Mouse (Mus musculus): Measurements from ENCODE around the gene Dmac1.
A peak's percentile ranks its signal among the peaks of the same experiment; 100 is the strongest.
"Not testable (repeated sequence)": the region's sequence is repeated elsewhere in the genome, so short reads cannot be mapped to it uniquely, and the experiment has no call there.

The Dmac1 gene

DNA sequence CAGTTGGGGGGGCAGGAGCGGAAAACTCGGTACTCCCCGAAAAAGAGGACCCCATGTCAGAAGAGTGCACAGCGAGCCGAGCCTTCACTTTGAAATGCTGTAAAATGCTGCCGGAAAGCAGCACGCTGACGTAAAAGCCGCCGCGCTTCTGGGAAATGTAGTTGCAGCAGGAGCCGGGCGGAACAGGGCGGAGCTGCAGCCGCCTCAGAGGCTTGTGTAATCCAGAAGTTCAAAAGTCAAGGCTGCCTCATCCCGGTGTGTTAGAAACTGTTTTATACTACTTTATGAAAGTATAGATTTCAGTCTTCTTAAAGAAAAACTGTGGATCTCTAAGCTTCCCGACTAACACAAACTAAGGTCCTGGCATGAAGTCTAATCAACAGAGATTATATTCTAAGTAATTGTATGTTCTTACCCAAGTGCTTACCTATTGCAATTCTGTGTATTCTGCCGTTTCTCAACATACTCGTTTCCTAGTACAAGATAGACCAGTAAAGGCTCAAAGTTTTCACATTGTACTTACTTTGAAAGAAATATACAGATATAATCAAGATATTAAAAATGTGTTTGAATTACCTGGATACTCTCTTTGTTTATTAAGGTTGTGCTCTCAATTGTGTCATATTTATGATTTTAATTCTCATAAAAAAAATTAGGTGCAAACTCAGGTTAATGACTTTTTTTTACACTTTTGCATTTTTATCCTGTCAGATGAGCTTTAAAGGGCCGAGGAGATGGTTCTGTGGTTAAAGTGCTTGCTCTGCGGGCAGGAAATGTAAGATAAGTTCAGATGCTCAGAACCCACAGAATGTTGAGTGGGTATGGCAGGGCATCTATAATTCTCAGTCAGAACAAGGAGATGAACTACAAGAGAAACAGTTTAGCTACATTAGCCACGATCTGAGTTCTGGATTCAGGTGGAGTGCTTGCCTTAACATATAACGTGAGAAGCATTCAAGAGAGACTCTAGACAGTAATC, at the start of gene Dmac1:
Dmac1 (minus strand) TSS at position 109 of the 979 bp plus-strand sequence.
- DNase-seq (ENCODE audit: low spot score), result peak; percentile 90

DNA sequence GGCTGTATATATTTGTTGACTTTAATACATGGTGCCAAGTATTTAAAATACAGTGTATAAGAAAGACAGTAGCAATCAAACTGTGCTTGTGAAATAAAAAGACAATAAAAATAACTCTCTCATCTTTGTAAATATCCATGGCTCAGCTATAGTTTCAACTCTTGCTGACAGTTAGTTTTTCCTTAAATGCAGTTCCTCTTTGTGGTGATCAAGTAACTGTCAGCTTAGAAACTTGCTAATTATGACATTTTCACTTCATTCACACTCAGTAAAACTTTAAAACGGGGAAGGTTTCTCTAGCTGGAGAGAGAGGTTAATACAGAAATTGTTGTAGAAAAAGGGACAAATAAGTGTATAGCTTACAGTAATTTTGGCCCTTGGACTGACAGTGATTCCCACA, 37.3 kb upstream of the Dmac1 start:
- no peak for DNase-seq (ENCODE audit: low spot score)

DNA sequence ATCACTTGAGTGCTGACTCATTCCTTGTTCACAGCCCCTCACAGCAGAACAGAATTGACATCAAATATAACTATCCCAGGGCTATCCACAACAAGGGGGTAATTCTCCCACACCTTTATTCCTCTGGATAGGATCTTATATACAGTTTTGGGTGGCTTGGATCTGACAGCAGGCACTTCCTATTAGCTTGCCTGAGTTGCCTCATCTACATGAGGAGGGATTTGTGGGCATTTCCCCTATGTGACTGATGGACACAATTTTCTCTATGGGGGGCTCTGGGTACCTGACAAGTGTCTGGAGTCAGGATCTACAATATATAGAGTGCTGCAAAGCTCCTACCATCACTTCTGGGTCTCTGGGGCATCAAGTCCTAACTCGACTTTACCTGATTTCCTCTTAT, 36.9 kb upstream of the Dmac1 start:
- no peak for DNase-seq (ENCODE audit: low spot score)

DNA sequence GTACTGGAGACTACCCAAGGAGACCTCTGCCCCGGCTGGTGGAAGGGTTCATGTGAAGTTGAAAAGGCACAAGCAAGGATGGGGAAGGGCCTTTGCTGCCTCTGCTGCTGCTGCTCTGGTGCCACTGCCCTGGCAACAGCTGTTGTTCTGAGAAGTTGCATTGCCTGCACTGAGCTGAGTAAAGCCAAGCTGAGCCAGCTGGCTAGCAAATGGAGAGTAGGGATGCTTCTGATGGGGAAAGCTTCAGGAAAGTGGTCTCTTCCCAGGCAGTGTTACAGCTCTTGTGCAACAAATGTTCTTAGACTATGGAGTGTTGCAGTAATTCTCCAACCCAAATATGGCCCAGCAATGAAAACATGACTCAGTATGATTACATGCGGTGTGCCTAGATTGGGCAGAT, 33.8 kb upstream of the Dmac1 start:
- no peak for DNase-seq (ENCODE audit: low spot score)

DNA sequence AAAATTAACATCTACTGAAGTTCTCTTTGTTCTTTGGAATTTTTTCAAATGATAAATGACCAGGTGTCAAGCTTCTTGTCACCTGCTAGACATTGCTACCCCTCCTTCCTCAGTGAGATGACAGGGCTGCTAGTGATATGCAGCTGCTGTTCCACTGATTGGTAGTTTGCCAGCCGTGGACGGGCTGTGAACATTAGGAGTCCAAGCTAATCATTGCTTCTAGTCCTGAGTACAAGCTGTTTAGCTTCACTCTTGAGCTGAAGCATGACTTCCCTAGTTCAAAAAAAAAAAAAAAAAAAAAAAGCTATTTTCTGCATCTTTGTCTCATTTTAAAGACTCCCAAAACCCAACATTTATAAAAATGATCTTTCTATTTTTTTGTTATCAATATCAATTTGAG, 33.2 kb upstream of the Dmac1 start:
- no peak for DNase-seq (ENCODE audit: low spot score)

DNA sequence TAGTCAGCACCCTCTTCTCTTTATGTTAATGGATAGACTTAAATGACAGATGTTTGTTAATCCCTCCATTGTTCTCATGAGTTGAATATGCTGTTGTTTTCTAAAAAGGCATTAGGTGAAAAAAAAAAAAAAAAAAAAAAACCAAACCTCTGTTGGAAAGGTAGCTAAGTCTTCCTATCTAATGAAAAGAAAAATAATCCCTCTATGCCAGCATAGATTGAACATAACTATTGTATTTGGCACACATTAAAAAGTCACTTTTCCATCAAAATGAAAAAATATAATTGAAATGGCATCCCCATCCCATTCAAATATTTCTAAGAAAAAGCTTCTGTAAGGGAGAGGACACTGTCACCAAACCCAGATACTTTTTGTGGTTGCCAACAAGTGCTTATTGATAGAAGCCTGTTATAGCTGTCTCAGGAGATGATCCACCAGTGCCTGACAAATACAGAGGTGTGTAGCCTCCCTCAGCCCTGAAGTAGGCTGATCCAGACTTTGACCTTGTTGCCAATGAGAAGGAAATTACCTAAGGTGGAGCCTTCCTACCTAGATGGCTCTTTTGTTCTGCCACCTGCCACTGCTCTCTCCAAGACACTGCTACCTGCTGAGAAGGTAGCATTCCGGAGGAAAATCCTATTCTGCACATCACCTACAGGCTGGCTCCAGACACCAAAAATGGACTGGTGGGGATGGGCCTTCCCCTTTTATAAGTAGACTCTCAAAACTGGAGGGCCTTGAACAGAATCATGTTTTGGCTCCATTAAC, 22.3 kb upstream of the Dmac1 start:
- DNase-seq (ENCODE audit: low spot score), result no peak

DNA sequence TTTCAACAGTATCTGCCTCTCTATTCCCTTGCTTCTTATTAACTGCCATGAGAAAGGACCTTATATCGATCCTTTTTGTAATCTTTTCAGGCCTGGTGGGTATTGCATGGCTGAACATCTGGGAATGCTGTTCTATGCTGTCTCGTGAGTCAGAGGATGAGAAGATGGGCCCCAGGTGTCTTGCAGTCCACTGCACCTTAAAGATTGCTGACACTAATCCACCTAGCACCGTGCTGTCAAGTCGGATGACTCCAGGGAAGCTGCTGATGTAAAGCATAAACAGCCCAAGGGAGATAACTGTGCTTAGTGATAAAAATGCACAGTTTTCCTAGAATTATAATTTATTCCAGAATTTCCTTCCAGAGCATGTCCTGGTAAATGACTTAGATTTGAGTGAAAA, 14.2 kb upstream of the Dmac1 start:
- DNase-seq (ENCODE audit: low spot score), result no peak

DNA sequence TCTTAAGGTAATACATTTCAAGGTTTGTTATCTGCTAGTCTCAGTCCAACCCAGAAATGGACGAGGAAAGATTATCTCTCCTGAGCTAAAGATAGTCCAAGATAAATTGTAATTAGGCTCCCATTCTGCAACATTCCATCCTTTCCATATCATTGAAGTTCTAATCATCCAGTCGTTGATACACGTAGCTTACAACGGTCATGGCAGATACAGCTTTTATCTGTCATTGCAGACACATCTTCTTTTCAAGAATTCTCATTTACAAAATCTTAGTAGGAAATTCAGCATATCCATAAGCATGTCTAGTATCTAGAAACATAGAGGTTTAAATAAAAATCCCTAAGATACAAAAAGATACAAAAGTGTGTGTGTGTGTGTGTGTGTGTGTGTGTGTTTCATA, 13.0 kb upstream of the Dmac1 start:
- DNase-seq (ENCODE audit: low spot score), result no peak

DNA sequence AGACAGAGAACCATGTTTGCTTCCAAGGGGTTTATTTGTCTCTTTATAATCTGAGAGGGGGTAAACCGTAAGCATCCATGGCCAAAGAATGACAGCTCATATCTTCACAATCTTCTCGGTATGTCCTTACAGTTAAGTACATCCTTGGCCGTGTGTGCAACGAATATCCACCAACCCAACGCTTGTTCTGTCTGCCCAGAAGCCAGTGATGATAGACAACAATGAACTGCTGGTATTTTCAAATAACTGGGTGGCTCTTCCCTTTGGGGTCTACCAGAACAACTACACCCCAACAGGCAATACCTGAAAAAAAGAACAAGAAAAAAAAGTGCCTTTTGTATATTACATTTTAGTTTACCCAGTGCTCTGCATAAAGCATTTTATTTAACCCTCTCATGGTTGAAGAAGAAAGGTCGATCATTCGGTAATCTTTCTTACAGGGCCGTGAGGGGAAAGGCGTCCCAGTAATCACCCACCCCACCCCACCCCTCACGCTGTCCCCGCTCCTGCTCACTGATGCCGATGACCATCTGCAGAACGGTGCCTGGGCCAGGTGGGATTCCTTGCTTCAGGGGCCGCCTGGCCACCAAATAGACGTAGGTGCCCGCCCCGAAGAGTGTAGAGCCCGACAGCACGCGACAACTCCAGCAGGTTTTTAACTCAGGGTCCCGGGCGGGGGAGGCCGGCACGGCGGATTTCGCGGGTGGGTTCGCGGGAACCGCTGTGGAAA, 473 bp downstream of the Dmac1 start:
- no peak for DNase-seq (ENCODE audit: low spot score)

DNA sequence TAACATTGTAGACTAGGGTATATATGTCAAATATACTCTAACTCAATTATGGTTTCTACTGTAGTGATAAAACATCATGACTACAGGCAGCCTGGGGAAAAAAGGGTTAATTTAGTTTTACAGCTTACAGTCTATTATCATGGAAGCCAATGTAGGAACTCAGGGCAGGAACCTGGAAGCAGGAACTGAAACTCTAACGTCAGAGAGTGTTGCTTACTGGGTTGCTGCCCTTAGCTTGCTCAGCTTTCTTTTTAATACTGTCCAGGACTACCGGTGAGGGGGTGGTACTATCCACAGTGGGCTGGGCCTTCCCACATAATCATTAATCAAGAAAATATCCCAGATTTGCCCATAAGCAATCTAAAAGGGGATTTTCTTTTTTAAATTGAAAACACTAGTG, 2.4 kb downstream of the Dmac1 start:
- no peak for DNase-seq (ENCODE audit: low spot score)

DNA sequence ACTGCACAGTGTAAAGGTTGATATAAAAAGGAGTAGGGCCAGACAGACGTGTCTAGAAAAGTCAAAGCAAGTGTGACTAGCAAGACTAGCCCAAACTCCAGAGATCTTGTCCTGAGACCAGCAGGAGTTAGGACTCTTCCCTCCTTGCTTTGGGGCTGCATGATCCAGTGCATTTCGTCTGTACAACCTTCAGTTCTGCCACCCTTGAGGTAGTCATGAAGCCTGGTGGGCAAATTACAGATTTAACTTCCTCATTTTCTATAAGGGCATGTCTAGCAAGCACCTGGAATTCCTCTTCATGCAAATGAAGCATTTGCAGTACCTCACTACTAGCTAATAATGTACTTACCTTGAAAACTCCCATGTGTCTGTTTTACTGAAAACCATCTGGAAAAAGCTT, 10.2 kb downstream of the Dmac1 start:
- DNase-seq (ENCODE audit: low spot score), result no peak

DNA sequence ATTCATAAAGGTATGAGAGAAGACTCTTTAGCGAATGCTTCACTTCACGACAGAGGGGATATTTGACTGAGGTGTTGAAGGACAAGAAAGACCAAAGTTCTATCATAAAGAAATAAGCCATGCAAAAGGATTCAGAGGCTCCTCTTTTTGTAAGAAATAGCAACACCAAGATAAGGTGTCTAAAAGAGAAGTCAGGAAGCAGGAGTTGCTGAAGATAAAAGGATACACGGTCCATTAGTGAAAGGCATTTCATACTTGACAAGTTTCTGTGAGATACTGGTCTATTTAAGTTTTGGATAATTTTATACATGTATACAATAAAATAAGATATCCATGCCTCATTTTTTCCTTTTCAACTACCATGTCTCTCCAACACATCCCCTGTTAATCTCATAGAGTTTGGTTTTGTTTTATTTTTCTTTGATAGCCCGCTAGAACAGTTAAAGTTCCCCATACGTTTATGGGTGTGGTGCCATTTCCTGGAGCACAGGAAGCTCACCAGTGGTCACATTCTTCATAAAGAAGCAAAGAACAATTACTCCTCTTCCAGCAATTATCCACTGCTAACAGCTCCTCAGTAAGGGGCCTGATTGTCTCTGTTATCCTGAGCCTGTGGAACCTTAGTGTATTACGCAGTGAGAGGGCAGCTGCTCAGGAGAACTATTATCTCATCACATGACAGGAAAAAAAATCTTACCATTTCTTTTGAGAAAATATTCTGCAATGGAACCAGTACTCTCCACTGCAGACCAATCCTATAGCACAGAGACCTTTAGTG, 11.1 kb downstream of the Dmac1 start:
- DNase-seq (ENCODE audit: low spot score), result no peak

DNA sequence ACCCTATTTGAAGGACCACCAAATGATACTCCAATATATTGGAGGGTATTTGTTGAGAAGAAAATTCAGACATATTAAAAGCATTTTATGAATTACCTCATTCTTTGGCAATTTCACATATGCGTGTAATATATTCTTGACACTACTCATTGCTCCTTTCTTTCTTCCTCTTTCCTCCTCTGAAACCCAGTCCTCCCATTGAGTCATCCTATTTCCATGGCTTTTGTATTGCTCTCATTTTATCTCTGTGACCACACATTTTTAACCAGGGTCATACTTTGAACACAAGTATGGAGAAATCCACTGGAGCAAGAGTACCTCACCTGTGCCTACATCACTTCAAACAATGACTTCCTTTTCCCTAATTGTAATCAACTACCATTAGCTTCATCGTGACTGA, 13.9 kb downstream of the Dmac1 start:
- no peak for DNase-seq (ENCODE audit: low spot score)

DNA sequence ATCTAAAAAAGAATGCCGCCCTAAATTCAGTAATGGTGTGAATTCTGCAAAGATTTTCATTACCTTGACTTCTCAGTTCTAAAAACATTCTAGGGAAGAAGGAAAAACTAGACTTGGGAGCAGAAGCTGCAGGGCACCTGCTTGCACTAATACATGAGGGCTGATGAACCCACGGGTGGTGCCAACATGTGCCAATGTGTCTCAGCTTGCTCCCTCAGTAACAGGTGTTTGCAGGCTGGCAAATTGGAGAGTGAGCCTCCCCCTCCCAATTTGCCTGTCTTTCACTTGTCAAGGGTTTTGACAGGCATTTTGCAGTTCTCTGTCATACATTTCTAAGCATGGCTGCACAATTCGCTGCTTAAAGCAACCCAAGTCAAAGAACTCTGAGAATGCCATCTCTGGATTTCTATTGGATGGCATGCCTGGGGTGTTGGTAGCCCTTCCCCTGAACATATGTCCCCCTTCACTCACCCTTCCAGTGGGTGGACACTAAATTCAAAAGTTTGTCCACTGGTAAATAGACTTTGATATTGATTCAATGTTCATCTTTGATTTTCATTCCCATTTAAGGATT, 14.5 kb downstream of the Dmac1 start:
- DNase-seq (ENCODE audit: low spot score), result no peak

DNA sequence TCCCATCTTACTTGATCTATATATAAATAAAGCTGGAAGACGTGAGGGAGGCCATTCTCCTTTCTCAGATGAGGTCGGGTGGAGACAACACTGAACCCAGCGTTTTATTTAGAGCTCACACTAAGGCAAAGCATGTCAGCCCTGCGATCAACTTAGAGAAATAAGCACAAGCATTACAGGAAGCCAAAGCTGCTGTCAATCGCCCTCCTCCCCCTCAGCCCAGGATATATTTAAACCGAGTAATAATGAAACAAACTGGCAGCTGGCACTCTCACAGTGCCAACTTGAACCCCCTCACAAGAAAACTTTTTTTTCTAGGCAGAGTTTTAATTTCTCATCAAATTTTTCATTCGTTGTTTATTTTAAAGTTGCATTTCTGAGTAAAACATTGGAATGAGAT, 15.7 kb downstream of the Dmac1 start:
- DNase-seq (ENCODE audit: low spot score), result no peak

DNA sequence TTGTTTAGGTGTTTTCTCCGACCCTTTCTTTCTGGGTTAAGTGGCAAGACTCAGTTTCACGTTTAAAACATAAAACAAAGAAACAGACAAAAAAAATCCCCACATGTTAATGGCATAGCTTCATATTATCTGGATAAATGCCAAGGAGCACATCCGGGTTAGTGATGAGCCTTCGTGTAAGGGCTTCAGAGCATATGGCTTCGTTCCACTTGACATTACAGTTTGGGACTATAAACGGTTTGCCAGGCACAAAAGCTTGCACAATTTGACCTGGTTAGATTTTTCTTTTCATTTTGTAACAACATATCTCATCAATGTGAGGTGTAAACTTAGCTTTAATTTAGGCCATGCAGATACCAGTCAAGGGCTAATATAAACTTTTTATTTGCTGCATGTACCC, 17.9 kb downstream of the Dmac1 start:
- no peak for DNase-seq (ENCODE audit: low spot score)

DNA sequence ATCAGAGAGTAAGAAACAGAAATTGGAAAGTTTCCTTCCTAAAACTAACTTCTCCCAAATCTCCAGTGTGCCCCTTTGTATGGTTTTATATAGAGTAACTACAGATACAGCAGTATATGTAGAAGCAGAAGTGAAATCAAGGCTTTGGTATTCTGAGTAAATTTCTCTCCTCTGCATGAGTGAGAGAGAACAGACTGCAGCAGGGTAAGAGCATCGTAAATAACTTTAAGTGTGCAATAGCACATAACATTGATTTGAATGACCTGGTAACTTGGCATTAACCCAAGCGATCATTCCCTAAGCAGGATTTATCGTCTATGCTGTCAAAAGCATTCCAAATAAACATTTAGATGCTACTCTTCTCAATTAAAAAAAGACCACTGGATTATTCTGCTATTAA, 18.7 kb downstream of the Dmac1 start:
- no peak for DNase-seq (ENCODE audit: low spot score)

DNA sequence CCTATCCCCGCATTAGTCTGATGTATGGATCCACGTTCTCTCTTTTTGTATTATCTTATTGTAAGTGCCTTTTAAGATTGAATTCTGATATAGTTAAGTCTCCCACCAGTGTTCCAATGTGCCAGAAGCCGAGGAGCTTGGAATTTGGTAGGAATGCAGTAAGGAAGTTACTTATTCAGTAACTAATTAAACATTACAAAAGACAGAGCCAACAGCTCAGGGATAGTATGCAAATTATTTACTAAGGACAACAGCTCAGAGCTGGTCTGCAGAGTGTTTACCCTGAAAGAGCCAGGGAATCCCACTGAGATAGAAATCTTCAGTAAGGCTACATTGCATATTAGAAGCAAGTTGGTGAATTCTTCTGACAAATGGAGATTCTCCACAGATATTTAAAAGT, 43.5 kb downstream of the Dmac1 start:
- not testable (repeated sequence) for DNase-seq (ENCODE audit: low spot score)

Measured in ovary, postnatal 36 days (tissue).